Mouse (Mus musculus): ENCODE data around the gene Gosr2.

DNA sequence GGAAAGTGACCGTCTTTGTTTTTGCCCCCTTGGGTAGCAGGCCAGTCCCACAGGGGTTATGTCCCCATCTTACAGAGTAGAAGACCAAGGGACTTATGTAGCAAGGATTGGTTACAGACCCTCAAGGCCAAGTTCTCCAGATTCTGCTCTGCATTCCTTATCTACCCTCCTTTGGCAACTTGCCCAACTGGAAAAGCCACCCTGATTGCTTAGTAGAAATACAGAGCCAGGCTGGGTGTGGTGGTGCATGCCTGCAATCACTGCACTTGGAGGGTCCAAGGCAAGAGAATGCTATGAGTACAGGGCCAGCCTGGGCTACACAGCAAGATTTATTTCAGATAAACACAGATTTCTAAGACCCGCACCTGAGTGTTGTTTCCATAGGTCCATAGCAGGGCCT is 36.3 kb upstream of the Gosr2 start:
- no peak for TF ChIP-seq CTCF (IDR thresholded peaks at IDR 0.05; ENCODE audit: low read depth, low read length)
- no peak for TF ChIP-seq GATA1 (IDR thresholded peaks at IDR 0.05; ENCODE audit: borderline replicate concordance, low read length)

Data from G1E (cell line).